Mouse (Mus musculus) layer of hippocampus, adult 9-11 months (tissue): Measurements from ENCODE around the gene Bace2.

Experiments used
- DNase-seq: peaks from one replicate; pipeline ENCODE4 v3.0.0; 2022

The Bace2 gene

DNA sequence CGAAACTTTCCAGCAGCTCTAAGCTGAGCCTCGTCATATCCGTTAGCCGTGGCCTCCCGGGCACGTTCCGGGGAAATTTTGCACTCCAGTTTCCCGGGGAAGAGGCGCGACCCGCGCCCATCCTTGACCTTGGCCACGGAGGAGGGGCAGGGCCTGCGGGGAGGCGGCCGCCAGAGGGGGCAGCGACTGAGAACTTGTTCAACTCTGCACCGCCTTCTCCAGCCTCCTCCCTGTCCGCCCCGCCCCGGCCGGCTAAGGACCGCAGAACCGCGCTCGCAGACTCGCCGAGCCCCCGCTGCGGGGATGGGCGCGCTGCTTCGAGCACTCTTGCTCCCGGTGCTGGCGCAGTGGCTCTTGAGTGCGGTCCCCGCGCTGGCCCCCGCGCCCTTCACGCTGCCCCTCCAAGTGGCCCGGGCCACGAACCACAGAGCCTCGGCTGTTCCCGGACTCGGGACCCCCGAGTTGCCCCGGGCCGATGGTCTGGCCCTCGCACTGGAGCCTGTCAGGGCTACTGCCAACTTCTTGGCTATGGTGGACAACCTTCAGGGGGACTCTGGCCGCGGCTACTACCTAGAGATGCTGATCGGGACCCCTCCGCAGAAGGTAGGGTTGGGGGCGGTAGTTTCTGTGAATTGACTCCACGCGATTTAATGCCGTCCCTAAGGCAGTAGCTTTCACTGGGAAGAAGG, at the start of gene Bace2:
Gene Bace2 (plus strand): TSS at position 244 of the 689 bp plus-strand sequence.
- no peak for DNase-seq

DNA sequence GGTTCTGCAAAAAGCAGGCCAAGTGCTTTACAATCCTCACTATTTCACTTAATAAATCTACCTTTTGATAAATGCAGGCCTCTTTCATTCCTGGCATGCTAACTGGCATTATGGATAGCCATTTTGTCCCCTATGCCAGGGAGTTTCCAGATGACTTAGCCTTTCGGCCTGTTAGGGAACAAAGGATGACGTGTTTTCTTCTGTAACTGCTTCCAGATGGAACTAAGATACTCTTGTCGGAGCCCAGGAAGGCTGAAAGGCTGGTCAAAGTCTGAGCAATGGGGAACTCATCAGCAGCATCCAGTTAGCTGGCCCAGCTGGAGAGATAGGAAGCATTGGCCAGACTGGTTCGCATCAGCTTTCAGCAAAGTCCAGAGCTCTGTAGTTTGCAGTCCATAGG, 48.9 kb upstream of the Bace2 start:
- no peak for DNase-seq

- DNase-seq = no peak
These were observed 46.6 kb upstream of the Bace2 start for GRCm38 (mm10) chr16:97309796-97310569.

DNA sequence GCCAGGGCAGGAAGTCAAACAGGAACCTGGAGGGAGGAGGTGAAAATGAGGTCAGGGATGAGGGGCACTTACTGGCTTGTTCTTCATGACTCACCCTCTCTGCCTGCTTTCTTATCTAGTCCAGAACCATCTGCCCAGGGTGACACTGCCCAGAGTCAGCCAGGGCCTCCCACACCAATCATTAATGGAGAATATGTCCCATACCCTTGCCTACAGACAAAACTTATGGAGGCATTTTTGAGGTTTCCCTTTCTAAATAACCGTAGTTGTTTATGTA, 46.0 kb upstream of the Bace2 start:
- no peak for DNase-seq

DNA sequence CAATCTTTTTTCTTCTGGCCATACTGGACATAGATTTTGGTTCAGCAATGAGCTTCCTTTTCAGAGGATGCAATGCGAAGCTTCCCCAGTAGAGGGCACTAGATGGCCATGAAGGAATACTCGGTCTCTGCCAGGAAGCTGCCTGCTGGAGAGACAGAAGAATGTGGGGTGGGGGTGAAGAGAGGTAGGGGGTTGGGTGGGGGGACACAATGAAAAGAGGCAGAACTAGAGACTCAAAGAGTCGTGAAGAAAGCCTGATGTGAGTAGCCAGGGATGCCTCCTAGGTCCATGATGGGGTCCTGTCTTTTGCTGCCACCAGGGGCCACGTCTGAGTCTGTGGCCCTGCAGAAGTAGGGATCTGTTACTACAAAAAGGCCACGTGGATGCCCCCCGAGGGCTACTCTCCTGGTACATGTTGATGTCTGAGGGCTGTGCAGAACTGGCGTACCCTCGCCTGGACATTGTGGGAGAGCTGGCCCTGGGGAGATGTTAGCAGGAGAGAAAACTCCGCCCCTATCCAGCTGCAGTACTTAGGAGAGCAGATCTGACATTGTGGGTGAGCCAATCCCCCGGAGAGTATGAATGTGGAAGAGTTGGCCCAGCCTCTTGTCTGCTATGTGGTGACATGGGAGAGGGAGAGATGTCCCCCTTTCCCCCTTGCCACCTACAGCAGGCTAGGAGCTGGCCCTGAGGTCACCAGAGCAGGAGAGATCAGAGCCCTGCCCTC, 43.4 kb upstream of the Bace2 start:
- peak; percentile 54 for DNase-seq

GRCm38 (mm10) chr16:97321576-97321975, 35.0 kb upstream of the Bace2 start:
- no peak for DNase-seq

DNA sequence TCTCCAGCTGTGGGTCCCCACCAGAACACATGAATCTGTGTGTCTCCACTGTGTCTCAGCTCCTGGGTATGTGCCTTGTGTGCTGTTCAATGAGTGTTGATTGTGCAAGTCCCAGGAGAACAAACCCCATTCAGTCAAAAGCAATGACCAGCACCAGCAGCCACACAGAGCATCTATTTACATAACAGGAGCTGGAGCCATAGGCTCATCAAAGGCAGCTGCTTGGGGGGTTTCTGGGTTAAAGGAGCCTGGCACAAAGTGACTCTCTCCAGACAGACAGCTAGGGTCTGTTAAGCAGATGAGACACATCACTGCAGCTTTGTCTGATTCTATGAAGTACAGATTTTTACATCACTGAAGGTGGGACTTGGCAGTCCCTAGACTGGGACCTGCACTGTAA, 33.9 kb upstream of the Bace2 start:
- peak; percentile 80 for DNase-seq

DNA sequence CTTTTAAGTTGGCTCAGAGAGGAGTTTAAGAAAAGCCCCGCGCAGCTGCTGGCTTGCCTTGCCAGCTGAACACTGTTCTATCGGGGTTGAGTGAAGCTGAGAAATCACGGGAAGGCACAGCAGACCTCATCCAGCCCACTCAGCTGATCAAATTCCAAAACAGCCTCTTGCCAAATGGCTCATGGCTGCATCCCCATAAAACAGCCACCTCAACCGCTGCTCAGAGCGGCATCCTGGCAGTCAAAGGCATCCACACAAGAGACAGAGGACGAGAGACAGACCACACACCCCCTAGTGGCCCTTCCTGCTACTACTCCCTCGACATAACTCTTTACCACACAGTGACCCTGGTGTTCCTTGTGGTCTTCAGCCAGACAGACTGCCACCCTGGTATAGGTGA, 30.6 kb upstream of the Bace2 start:
- DNase-seq = peak; percentile 69

- no peak for DNase-seq
These were observed 27.9 kb upstream of the Bace2 start for GRCm38 (mm10) chr16:97328602-97329001.

DNA sequence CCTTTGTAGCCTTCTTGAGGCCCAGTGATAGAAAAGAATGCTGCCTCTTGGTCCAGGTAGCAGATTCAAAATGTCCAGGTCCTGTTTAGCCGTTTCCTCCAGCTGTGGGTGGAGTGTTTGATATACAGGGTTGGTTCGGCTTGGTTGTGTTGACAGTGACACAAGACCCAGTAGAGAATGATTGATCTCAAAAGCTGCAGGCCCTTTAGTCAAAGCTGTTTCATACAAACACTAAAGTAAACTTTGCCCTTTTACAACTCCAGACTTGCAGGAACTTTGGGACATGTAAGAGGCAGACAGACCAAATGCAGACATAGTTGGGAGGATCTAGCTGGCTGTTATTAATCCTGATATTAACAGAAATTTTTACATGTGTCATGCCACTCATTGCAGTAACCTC, 3.5 kb upstream of the Bace2 start:
- DNase-seq = no peak

GRCm38 (mm10) chr16:97354632-97355031, 1.9 kb upstream of the Bace2 start:
- no peak for DNase-seq

DNA sequence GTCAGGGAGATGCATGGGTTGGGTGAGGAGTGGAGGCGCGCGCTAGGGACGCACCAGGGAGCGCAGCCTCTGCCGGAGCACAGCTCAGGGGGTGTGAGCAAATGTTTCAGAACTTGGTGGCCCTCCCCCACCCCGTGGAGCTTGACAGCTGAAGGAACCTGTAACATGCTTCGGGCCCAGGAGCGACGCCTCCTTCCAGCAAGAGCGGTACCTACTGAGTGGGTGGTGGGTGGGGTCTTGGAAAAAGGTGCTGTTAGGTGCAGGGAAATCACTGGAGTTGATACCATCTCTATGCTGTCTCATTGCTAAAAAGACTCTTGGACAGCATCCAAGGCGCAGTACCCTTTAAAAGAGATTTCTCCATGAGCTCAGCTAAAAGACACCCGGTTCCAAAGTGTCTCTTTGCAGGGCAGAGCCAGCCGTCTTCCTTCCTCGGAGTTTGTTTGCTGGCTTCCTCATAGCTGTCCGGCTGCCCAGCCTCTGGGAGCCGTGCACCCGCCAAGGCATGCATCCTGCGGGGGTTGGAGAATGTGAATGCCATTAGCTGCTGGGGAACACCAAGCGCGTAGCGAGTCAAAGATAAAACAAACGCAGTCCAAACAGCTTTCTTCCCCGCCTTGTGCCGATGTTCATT, 763 bp downstream of the Bace2 start:
- DNase-seq = peak; percentile 17

DNA sequence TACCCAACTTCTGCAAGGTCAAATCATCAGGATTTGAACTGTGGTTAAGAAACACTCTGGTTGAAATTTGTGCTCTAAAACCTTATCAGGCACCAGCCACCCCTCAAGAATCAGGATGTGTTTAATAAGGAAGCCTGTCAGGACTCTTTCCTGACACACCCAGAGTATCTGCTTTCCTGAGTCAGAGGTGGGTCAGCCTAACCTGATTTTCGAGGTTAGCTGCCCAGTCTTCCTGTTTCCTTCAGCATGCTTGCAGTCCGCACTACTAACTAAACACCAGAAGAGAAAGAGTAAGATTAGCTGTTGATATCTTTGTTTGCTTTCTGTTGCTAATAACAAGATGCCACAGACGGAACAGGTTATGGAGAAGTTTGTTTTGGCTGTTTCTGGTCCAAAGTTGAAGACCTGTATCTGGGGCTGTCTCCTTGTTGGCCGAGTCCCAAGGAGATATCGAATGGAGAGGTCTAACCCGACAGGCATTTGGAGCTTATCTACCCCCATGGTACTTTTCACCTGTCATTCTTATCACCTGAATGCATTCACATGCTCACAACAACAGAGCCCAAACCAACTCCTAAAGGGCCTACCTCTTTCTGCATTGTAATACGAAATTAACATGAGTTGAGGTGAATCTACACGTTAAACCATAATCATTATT, 5.8 kb downstream of the Bace2 start:
- DNase-seq = no peak

- no peak for DNase-seq
These were observed 9.6 kb downstream of the Bace2 start for GRCm38 (mm10) chr16:97366141-97366540.

DNA sequence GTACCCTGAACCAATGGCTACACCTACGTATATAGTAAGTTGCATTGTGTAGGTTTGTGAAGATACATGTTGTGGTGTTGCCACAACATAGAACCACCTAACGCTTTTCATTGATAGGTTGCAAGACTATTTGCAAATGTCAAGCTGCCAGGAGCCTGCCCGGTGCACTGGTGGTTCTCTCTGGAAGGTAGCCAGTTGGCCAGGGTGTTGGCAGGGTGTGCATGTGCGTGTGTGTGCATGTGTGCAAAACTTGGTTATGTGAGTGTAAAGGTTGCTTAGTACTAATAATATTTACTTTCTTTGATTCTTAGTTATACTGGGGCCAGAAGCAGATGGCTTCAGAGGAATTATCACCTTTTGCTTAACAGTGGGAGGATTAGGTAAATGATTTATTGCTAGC, 13.7 kb downstream of the Bace2 start:
- DNase-seq = no peak

GRCm38 (mm10) chr16:97387955-97388354, 31.4 kb downstream of the Bace2 start:
- no peak for DNase-seq

- no peak for DNase-seq
These were observed 34.7 kb downstream of the Bace2 start for GRCm38 (mm10) chr16:97391289-97391688.

- DNase-seq = no peak
These were observed 35.3 kb downstream of the Bace2 start for GRCm38 (mm10) chr16:97391701-97392384.

DNA sequence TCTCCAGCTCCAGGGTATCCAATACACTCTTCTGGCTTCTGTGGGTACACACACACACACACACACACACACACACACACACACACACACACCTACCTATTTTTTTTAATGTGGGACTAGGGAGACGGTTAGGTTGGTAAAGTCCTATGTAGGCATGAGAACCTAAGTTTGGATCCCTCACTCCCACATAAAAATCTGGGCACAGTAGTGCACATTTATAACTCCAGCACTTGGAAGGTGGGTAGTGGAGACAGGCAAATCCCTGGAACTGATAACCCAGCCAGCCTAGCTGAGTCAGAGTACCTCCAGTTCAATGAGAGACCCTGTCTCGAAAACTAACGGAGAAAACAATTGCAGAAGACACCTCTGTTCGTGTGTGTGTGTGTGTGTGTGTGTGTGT, 39.9 kb downstream of the Bace2 start:
- DNase-seq = no peak

DNA sequence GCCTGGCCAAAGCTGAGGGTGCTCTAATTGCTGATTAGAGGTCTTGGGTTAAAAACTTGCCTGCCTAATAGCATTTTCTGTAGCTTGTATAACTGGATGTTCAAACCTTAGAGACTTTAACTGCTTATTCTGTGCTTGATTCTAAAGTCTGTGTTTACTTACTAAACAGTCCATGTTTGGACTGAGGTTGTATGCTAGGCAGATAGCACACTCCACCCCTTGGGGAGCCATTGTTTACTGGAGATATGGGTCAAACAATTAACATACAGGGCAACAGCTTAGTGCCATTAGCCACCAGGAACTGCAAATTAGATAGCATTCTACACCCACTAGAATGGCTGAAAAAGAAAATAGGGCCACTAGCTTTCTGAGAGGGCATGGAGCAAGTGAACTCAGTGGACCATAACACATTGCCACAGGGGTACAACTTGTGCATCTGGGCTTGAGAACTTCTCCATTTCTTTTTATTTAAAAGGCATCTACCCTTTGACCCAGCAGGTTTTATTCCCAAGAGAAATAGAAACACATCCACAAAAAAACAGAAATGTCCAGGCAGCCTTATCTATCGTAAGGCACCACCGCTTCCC, 41.5 kb downstream of the Bace2 start:
- no peak for DNase-seq

GRCm38 (mm10) chr16:97399991-97400390, 43.4 kb downstream of the Bace2 start:
- no peak for DNase-seq

DNA sequence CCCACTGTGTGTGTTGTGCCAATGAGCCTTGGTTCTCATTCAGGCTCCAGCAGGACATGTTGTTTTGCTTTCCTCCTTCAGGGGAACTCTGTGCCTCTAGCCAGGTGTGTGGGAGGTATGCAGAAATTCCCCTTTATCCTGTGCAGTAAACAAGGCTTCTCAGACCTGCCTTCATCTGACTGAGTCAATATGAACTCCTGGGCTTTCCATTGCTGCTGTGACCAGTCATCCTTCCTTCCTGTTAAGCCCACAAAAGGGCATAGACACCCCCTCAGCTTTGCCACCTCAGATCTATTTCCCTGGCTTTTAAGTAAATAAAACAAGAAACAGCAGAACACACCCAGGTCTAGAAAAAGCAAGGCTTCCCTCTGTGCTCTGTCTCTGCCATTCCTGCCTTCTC, 45.2 kb downstream of the Bace2 start:
- DNase-seq = no peak
